Mouse (Mus musculus) adrenal gland, postnatal 0 days (tissue): Measurements from ENCODE around the gene Atp1b3. TPM values are rescaled to one million over a fixed set of nuclear protein-coding genes. Genes with fewer than 3 reads are reported as not detected.

ENCODE experiments used
- polyA plus RNA-seq: library from polyadenylated mRNA; unstranded; fragments of >200 nt; fragmentation: Nextera tagmentation; extraction: Ambion mirVana; gene quantifications from 2 replicates; pipeline ENCODE4 v1.2.1, GENCODE M21; 2015

Gene Atp1b3
- 167 and 178 TPM in 2 replicates for polyA plus RNA-seq

DNA sequence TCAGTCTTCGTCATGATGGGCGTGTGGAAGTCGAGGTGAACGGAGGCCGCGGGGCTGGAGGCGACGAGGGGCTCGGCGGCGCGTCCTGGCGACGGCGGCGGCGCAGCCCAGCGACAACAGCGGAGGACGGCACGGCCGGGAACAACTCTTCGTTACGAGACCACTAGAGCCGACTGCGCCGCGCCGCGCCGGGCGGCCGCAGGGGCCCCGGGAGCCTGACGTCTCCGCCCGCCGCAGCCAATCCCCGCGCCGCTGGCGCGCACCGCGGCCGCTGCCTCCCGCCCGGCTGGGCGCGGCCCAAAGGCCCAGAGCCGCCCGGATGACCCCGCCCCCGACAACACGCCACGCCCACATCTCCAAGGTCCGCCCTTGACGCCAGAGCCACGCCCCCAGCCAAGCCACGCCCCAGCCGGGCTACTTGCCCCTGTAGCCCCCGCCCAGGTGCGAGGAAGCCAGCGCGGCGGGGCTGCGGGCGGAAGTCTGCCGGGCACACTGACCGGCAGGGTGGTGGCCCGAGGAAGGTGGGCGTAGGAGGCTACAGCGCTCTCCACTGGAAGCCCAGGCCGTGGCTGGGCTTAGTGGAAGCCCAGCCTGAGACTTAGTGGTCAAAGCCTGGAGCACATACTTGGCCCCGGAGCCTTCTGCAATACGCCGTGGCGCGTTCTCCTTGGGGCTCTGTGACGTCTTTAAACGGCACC is at the start of gene Atp1b3:
Gene Atp1b3 (minus strand): TSS at position 302 of the 698 bp plus-strand sequence.

Other genes with a start within 250 kb of the Atp1b3 start
- 3.1 and 5.4 TPM in 2 replicates for gene Gk5, start 245.1 kb downstream of the Atp1b3 start, polyA plus RNA-seq
- gene Tfdp2, start 168.2 kb downstream of the Atp1b3 start, polyA plus RNA-seq = 42.4 and 75.2 TPM in 2 replicates
- gene Rnf7, start 114.2 kb upstream of the Atp1b3 start, polyA plus RNA-seq = 221 and 232 TPM in 2 replicates
- not detected in 2 replicates for gene Gm28729, start 160.8 kb upstream of the Atp1b3 start, polyA plus RNA-seq